Mouse (Mus musculus) stomach, postnatal 0 days (tissue): ENCODE data around the gene Ccnc.

Experiments used
- CTCF ChIP-seq: IDR thresholded peaks from 2 replicates; pipeline ENCODE4 v1.5.1; 2016; ENCODE audit warnings: antibody characterized with exemption, low read depth, mild to moderate bottlenecking, moderate library complexity
- EP300 ChIP-seq: optimal IDR thresholded peaks from 2 replicates; pipeline ENCODE3; 2016; ENCODE audit warnings: antibody characterized with exemption

- TF ChIP-seq CTCF (peak; percentile 83), EP300 (no peak)
Observed at GRCm38 (mm10) chr4:21726912-21727614, 438 bp upstream of the Ccnc start.
